Mouse (Mus musculus) testis, adult 2 months (tissue): Measurements from ENCODE around the gene Arrb2. TPM values are rescaled to one million over a fixed set of nuclear protein-coding genes. Genes with fewer than 3 reads are reported as not detected.

Source experiments
- H3K27ac ChIP-seq: fragments of 200-500 bp; 2 replicates; pipeline ENCODE4 v1.5.1; 2012; ENCODE audit warnings: low read depth, low read length; ENCODE audit not compliant: control insufficient read depth, insufficient read depth
- H3K27me3 ChIP-seq: fragments of 200-500 bp; 2 replicates; pipeline ENCODE4 v1.6.1; 2012; ENCODE audit warnings: mild to moderate bottlenecking, low read length, moderate library complexity; ENCODE audit not compliant: control insufficient read depth, insufficient read depth
- H3K36me3 ChIP-seq: fragments of 200-500 bp; 2 replicates; pipeline ENCODE4 v1.6.1; 2012; ENCODE audit warnings: mild to moderate bottlenecking, low read length; ENCODE audit not compliant: control insufficient read depth, insufficient read depth
- H3K4me1 ChIP-seq: fragments of 200-500 bp; 2 replicates; pipeline ENCODE4 v1.6.1; 2012; ENCODE audit warnings: low read length; ENCODE audit not compliant: control insufficient read depth, insufficient read depth
- H3K4me3 ChIP-seq: fragments of 200-500 bp; 2 replicates; pipeline ENCODE4 v1.5.1; 2012; ENCODE audit warnings: low read depth, mild to moderate bottlenecking, low read length, moderate library complexity, mixed read lengths; ENCODE audit not compliant: control insufficient read depth
- CTCF ChIP-seq: fragments of 200-500 bp; IDR thresholded peaks from 2 replicates; pipeline ENCODE4 v1.5.1; 2012; ENCODE audit warnings: low read depth, mild to moderate bottlenecking, inconsistent platforms, low read length, moderate library complexity; ENCODE audit not compliant: control insufficient read depth, insufficient read depth, insufficient replicate concordance
- POLR2A ChIP-seq: fragments of 200-500 bp; IDR thresholded peaks from 2 replicates; pipeline ENCODE4 v1.6.1; 2012; ENCODE audit warnings: low read depth, mild to moderate bottlenecking, inconsistent platforms, low read length, moderate library complexity; ENCODE audit not compliant: control insufficient read depth
- polyA plus RNA-seq: library from polyadenylated mRNA; depleted of rRNA; stranded (reverse); fragments of >200 nt; gene quantifications from 2 replicates; pipeline ENCODE4 v1.2.3, GENCODE M21; 2012

Arrb2 gene
- polyA plus RNA-seq, 1 experiment = 8.9 TPM

DNA sequence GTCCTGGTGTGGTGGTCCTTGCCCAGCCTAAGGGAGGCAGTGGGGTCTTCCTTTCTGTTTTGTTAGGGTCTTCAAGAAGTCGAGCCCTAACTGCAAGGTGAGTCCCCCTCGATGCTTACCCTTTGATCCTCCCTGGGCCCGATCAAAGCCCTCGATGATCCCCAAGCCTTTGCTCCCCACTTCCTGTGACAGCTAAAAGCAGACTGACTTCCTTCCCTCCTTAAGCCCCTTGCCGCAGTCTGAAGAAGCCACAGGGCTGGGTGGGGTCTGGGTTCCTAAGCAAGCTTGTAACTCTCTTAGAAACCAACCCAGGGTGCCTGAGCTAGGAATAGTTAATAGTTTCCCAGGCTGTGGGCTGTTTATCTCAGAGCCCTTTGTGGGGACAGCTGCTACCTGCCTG is 3.0 kb downstream of the Arrb2 start:
- H3K4me3 ChIP-seq = no peak overlapping the region
- no peaks in the 10 kb centered on the region for H3K36me3 ChIP-seq
- no peak overlapping the region for H3K27ac ChIP-seq
- peaks cover 11% of the 10 kb centered on the region for H3K4me1 ChIP-seq
- H3K27me3 ChIP-seq = no peaks in the 10 kb centered on the region
- TF ChIP-seq POLR2A (no peak), CTCF (no peak)

GRCm38 (mm10) chr11:70437426-70437825 is 5.0 kb downstream of the Arrb2 start:
- TF ChIP-seq POLR2A (no peak), CTCF (no peak)
- H3K27ac ChIP-seq = no peak overlapping the region
- peaks cover 4% of the 10 kb centered on the region for H3K4me1 ChIP-seq
- no peaks in the 10 kb centered on the region for H3K27me3 ChIP-seq
- H3K36me3 ChIP-seq = no peaks in the 10 kb centered on the region
- no peak overlapping the region for H3K4me3 ChIP-seq

DNA sequence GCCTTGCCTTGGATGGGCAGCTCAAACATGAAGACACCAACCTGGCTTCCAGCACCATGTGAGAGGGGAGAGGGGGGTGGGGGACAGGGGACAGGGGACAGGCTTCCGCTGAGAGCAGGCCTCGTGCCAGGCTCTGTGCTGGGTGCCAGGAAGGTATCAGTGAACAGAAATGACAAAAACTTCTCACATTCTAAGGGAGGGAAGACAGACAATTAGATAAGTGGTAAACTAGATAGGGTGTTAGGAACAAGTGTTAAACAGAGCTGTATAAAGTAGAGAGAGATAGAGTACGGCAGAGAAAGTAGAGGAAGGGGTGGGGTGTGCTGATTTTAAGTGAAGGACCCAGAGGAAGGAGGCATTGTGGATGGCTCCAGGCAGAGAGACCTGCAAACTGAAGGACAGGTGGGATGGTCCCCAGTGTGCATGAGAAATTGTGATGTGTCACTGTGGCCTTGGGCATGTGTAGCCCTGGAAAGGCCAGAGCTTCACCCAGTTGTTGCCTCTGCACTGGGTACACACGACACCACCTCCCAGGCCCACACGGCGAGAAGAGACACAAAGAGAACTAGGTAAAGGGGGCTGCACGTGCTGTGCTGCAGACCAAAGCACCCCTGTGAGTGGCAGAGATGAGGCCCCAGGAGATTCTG is 6.4 kb downstream of the Arrb2 start:
- H3K4me1 ChIP-seq = no peaks in the 10 kb centered on the region; the same call in 1 of the 2 replicates
- TF ChIP-seq CTCF (no peak), POLR2A (no peak)
- no peak overlapping the region for H3K4me3 ChIP-seq
- H3K36me3 ChIP-seq = no peaks in the 10 kb centered on the region
- H3K27ac ChIP-seq = no peak overlapping the region
- no peaks in the 10 kb centered on the region for H3K27me3 ChIP-seq

GRCm38 (mm10) chr11:70440637-70441036 is 8.2 kb downstream of the Arrb2 start:
- TF ChIP-seq CTCF (no peak), POLR2A (no peak)
- H3K4me3 ChIP-seq = no peak overlapping the region

DNA sequence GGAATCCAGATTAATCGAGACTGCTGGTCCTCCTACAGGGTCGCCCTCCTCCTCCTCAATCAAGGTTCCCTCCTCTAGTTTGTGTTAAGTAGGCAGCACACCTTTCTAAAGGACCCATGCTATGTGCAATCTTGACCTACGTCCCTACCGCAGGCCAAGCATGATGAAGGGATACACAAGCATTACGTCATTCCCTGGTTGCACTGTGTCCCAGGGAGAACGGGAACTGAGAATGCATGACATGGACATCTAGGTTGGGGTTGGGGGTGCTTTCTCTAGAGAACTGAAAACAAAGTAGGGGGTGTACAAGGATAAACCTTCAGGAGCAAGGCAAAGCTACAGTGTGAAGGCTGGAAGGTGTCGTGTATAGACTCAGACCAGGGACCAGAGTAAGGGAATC is 9.4 kb downstream of the Arrb2 start:
- H3K27me3 ChIP-seq = no peaks in the 10 kb centered on the region
- TF ChIP-seq CTCF (no peak), POLR2A (no peak)
- H3K4me1 ChIP-seq = no peaks in the 10 kb centered on the region; the same call in 1 of the 2 replicates
- H3K27ac ChIP-seq = no peak overlapping the region
- no peak overlapping the region for H3K4me3 ChIP-seq
- H3K36me3 ChIP-seq = no peaks in the 10 kb centered on the region

More at GRCm38 (mm10) chr11:70440637-70441036, 8.2 kb downstream of the Arrb2 start:
- Histone ChIP-seq H3K27me3 (no peaks in the 10 kb centered on the region), H3K4me1 (no peaks in the 10 kb centered on the region; the same call in 1 of the 2 replicates), H3K36me3 (no peaks in the 10 kb centered on the region), H3K27ac (no peak overlapping the region)

GRCm38 (mm10) chr11:70443964-70444363 is 11.5 kb downstream of the Arrb2 start:
- TF ChIP-seq POLR2A (no peak), CTCF (no peak)
- no peaks in the 10 kb centered on the region for H3K4me1 ChIP-seq

DNA sequence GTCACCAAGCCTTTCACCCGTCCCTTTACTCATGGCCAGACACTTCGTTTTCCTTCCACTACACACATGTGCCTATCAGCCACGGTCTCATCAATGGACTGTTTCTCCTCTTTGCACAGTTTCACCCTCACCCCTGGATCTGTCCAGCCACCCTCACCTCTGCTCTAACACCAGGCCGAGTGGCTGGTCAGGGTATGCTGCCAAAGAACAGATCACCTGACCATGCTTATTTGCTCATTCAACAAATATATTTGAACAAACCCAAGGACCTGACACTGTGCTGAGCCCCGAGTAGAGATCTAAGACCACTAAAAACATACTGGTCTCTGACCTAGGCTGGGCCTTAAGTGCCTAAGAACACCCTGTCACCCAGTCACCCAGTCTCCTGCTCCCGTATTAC is 12.2 kb downstream of the Arrb2 start:
- Histone ChIP-seq H3K27ac (no peak overlapping the region), H3K4me3 (no peak overlapping the region), H3K4me1 (no peaks in the 10 kb centered on the region), H3K36me3 (no peaks in the 10 kb centered on the region), H3K27me3 (no peaks in the 10 kb centered on the region)
- TF ChIP-seq CTCF (no peak), POLR2A (no peak)

More at GRCm38 (mm10) chr11:70443964-70444363, 11.5 kb downstream of the Arrb2 start:
- Histone ChIP-seq H3K27me3 (no peaks in the 10 kb centered on the region), H3K36me3 (no peaks in the 10 kb centered on the region), H3K4me3 (no peak overlapping the region), H3K27ac (no peak overlapping the region)
